Mouse (Mus musculus): Measurements from ENCODE around the gene Itga1. TPM values are rescaled to one million over a fixed set of nuclear protein-coding genes. Genes with fewer than 3 reads are reported as not detected.
A peak's percentile ranks its signal among the peaks of the same experiment; 100 is the strongest.

Gene Itga1
- polyA plus RNA-seq, 1 experiment from 2014 or later: 4.8 TPM

DNA sequence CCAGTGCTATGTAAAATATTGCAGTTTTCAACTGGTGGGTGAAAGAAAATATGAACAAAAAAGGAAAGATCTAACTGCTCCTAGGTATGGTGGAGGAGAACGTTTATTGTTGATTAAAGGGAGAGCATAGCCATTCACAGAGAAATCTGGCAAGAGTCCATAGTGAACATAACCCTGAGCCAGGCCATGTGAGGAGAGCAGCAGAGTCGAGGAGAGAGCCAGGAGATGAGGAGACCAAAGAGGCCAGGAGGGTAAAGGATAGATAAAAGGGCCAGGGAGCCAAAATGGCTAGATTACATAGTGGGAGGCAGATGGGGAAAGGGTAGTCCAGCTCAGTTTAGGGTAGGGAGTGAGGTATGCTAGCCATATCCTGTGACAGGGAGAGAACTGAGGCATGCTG, 5.5 kb downstream of the Itga1 start:
- Histone ChIP-seq H3K4me3 (replicated peaks) (no peak overlapping the region), H3K9me3 (no peaks in the 10 kb centered on the region), H3K4me2 (no peak overlapping the region), H3K4me1 (peaks cover 2% of the 10 kb centered on the region; the same call in 1 of the 2 replicates), H3K9ac (no peak overlapping the region), H3K27ac (no peak overlapping the region), H3K27me3 (peaks cover 15% of the 10 kb centered on the region), H3K36me3 (replicated peaks) (no peaks in the 10 kb centered on the region)
- no peak for ATAC-seq (ENCODE audit: low FRiP score)
- WGBS: 69% methylated on average over 2 of the region's 2 CpGs

DNA sequence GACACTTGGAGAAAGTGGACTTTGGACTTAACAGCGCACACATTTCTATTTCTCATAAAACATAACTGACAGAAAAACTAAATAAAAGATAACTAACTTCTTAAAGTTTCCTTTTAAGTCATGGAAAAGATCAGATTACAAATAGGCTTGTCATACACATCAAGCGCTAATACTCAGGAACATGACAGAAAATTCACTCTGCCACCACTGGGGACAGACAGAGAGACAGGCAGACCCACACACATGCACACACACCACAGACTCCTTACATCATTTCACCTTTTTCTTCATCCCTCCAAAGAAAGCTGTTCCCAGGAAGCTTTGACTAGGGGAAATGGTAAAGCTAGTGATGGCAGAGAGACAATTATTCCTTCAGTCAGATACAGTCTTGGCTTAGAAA, 6.4 kb downstream of the Itga1 start:
- H3K36me3 ChIP-seq (replicated peaks): no peaks in the 10 kb centered on the region
- H3K27me3 ChIP-seq: peaks cover 7% of the 10 kb centered on the region
- H3K9ac ChIP-seq: no peak overlapping the region
- no peaks in the 10 kb centered on the region for H3K9me3 ChIP-seq
- H3K4me1 ChIP-seq: 0 out of 2 replicates have a peak, but pooled peaks cover 5% of the 10 kb centered on the region
- no peak overlapping the region for H3K27ac ChIP-seq
- H3K4me3 ChIP-seq (replicated peaks): no peak overlapping the region
- no peak overlapping the region for H3K4me2 ChIP-seq
- no peak for ATAC-seq (ENCODE audit: low FRiP score)
- 96% methylated on average over 2 of the region's 2 CpGs for WGBS

DNA sequence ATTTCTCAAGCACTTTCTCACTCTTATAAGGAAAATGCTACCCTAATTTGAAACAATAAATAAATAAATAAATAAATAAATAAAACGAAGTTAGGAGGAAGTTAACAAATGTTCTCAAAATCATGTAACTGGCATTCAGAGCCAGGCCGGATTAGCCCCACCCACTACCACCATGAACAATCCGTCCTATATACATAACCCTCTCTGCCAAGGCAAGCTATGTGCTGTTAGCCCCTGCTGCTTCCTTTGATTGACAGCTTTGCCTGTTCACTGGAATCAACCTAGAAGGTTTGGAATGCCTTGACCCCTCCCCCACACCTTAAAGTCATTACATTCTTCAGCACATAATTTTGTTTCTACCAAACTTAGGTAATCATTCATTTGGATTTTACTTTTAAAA, 10.3 kb downstream of the Itga1 start:
- no peak for ATAC-seq (ENCODE audit: low FRiP score)
- Histone ChIP-seq H3K27me3 (no peaks in the 10 kb centered on the region), H3K4me3 (replicated peaks) (no peak overlapping the region), H3K9me3 (peaks cover 4% of the 10 kb centered on the region; the same call in 1 of the 2 replicates), H3K4me1 (peaks cover 19% of the 10 kb centered on the region), H3K4me2 (no peak overlapping the region), H3K9ac (no peak overlapping the region), H3K36me3 (replicated peaks) (peaks cover 18% of the 10 kb centered on the region), H3K27ac (no peak overlapping the region)
- 75% methylated on average over 3 of the region's 3 CpGs for WGBS

DNA sequence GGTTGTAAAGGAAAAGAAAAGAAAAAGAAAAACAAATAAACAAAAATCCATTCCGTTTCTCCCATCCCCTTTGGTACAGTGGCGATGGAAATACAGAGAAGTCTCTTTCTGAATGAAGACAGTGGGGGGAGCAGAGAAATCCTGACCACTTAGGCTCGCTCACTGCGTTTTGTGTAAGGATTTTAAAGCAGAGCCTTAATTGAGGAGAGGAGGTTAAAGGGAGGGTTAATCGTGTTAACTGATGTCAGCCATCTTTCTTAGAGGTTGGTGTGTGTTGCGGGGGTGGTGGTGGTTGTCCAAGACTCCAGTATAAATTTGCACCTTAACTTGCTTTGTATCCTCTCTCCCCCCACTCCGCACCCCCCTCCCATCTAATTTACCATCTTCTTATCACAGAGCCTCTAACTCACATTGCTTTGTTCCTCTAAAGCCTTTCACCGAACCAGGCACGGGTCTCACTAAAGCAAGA, 10.8 kb downstream of the Itga1 start:
- H3K4me1 ChIP-seq: peaks cover 19% of the 10 kb centered on the region
- WGBS: 47% methylated on average over 9 of the region's 9 CpGs
- H3K9me3 ChIP-seq: peaks cover 4% of the 10 kb centered on the region; the same call in 1 of the 2 replicates
- H3K27ac ChIP-seq: no peak overlapping the region; the same call in 1 of the 2 replicates
- peak overlapping the region; percentile 90 for H3K4me2 ChIP-seq
- H3K27me3 ChIP-seq: no peaks in the 10 kb centered on the region
- ATAC-seq (ENCODE audit: low FRiP score): no peak
- peaks cover 19% of the 10 kb centered on the region for H3K36me3 ChIP-seq (replicated peaks)
- H3K9ac ChIP-seq: no peak overlapping the region
- peak overlapping the region; percentile 72 for H3K4me3 ChIP-seq (replicated peaks)

- Histone ChIP-seq H3K9me3 (peaks cover 4% of the 10 kb centered on the region; the same call in 1 of the 2 replicates), H3K4me1 (peaks cover 19% of the 10 kb centered on the region), H3K36me3 (replicated peaks) (peaks cover 19% of the 10 kb centered on the region), H3K9ac (peak within 1 kb of the TSS; percentile 85), H3K27ac (peak within 1 kb of the TSS; percentile 54), H3K4me3 (replicated peaks) (peak within 1 kb of the TSS; percentile 72), H3K27me3 (no peaks in the 10 kb centered on the region), H3K4me2 (peak within 1 kb of the TSS; percentile 90)
- WGBS: 1% methylated on average over 60 of the region's 60 CpGs
- peak; percentile 97 for ATAC-seq (ENCODE audit: low FRiP score)
Observed at GRCm38 (mm10) chr13:115090069-115090976, 11.4 kb downstream of the Itga1 start, which contains the start of gene Pelo. Pelo (minus strand) TSS chr13:115090186.

DNA sequence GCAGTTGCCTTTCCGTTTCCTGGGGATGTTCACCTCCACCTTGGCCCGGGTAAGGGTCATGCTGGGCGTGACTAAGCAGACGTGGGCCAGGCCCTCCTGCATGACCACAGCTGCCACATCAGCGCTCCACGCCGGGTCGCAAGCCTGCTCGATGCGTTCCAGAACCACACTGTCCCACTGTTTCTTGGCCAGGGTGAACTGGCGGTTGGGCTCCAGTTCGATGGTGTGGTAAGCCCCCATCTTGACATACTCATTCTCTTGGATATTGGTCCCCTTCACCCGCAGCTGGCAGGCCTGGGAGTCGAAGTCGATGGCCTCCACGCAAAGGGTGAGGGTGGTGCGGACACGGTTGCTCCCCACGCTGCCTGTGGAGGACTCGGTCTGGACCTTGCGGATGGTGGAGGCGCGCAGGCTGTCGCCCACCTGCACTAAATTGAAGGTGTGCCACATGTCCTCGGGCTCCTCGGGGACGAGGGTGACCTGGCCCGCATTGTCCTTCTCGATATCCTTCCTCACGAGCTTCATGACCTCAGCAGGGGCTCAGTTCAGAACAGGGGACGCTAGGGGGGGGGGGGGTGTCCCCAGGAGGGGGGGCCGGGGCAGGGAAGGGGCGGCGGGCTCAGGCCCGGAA, 12.3 kb downstream of the Itga1 start:
- Histone ChIP-seq H3K27me3 (no peaks in the 10 kb centered on the region), H3K9me3 (peaks cover 4% of the 10 kb centered on the region; the same call in 1 of the 2 replicates), H3K27ac (peak overlapping the region; percentile 54), H3K4me3 (replicated peaks) (peak overlapping the region; percentile 72), H3K9ac (peak overlapping the region; percentile 85), H3K4me2 (peak overlapping the region; percentile 90), H3K4me1 (peaks cover 19% of the 10 kb centered on the region), H3K36me3 (replicated peaks) (peaks cover 19% of the 10 kb centered on the region)
- ATAC-seq (ENCODE audit: low FRiP score): peak; percentile 59
- WGBS: 10% methylated on average over 35 of the region's 35 CpGs

- Histone ChIP-seq H3K4me1 (peaks cover 19% of the 10 kb centered on the region), H3K27ac (no peak overlapping the region), H3K4me3 (replicated peaks) (peak overlapping the region; percentile 72), H3K36me3 (replicated peaks) (peaks cover 19% of the 10 kb centered on the region), H3K9me3 (peaks cover 4% of the 10 kb centered on the region; the same call in 1 of the 2 replicates), H3K4me2 (peak overlapping the region; percentile 90), H3K9ac (peak overlapping the region; percentile 85), H3K27me3 (no peaks in the 10 kb centered on the region)
- WGBS: 75% methylated on average over 11 of the region's 11 CpGs
- ATAC-seq (ENCODE audit: low FRiP score): no peak
Observed at GRCm38 (mm10) chr13:115089020-115089394, 12.8 kb downstream of the Itga1 start.

DNA sequence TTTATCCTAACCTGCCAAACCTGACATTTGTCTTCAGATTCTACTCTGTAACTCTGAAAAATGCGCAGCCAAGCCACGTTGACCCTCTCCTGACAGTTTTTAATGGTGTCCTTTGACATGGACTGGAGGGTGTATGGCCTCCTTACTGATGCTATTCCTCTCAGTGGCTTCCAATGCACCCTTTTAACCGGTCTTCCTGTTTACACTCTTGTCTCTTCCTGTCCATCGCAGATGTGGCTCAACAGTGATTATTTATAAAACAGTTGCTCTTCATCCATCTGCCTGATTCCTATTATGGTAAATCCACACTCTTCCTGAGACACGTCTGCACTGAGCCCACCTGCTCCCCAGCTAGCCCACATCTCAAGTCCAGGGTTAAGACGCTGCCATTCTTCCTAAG, 15.8 kb downstream of the Itga1 start:
- H3K27me3 ChIP-seq: no peaks in the 10 kb centered on the region
- 95% methylated on average over 6 of the region's 6 CpGs for WGBS
- H3K36me3 ChIP-seq (replicated peaks): peaks cover 19% of the 10 kb centered on the region
- peaks cover 4% of the 10 kb centered on the region; the same call in 1 of the 2 replicates for H3K9me3 ChIP-seq
- peaks cover 19% of the 10 kb centered on the region for H3K4me1 ChIP-seq
- no peak overlapping the region for H3K4me3 ChIP-seq (replicated peaks)
- no peak overlapping the region for H3K27ac ChIP-seq
- no peak for ATAC-seq (ENCODE audit: low FRiP score)
- H3K9ac ChIP-seq: no peak overlapping the region
- H3K4me2 ChIP-seq: no peak overlapping the region

DNA sequence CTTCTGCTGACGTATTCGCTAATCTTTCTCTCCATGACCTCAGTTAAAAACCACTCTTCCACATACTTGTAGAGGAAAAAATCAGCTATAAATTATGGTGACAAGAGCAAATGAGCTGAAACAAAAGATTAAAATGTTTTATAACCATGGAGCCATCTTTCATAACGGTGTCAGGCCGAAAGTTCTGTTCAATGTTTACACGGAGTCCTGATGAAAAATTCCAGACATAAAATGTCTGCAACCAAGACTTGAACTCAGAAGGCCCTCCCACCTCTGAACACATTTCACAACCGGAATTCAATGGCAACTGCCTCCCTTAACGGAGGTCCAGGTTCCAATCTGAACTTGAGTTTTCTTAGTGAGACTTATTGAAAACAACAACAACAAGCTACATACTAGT, 19.4 kb downstream of the Itga1 start:
- H3K27ac ChIP-seq: no peak overlapping the region
- H3K9ac ChIP-seq: no peak overlapping the region
- H3K4me3 ChIP-seq (replicated peaks): no peak overlapping the region
- WGBS: 90% methylated on average over 7 of the region's 7 CpGs
- ATAC-seq (ENCODE audit: low FRiP score): no peak
- no peaks in the 10 kb centered on the region for H3K9me3 ChIP-seq
- H3K27me3 ChIP-seq: no peaks in the 10 kb centered on the region
- H3K36me3 ChIP-seq (replicated peaks): peaks cover 6% of the 10 kb centered on the region; the same call in 1 of the 2 replicates
- peaks cover 2% of the 10 kb centered on the region; the same call in 1 of the 2 replicates for H3K4me1 ChIP-seq
- no peak overlapping the region for H3K4me2 ChIP-seq

DNA sequence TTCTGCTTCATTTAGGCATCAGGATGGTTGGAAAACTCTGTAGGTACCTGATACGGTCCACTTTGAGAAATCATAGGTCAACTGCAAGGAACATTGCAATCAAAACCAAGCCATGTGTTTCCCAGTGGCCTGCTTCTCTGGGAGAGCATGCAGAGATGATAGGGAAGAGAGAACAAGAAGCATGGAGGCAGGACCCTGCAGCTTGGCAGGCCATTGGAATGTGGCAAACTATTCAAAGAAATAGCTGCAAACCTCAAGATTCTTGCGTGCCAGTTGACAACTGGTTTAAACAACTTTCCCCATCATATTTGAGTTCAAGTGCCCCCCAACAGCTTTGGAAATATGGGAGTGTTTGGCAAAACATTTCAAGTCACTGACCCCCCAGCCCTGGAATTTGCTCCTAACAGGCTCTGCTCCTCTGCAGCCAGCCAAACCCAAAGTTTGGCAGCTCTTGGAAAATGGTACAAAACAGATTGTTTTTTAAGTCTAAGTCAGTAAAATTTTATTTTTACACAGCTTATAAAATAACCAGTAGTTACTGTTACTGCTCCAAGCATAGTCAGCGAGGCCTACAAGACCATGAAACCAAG, 21.7 kb downstream of the Itga1 start:
- Histone ChIP-seq H3K4me1 (no peaks in the 10 kb centered on the region), H3K36me3 (replicated peaks) (no peaks in the 10 kb centered on the region), H3K27ac (no peak overlapping the region), H3K4me3 (replicated peaks) (no peak overlapping the region), H3K4me2 (no peak overlapping the region), H3K27me3 (no peaks in the 10 kb centered on the region), H3K9me3 (no peaks in the 10 kb centered on the region), H3K9ac (no peak overlapping the region)
- ATAC-seq (ENCODE audit: low FRiP score): no peak
- WGBS: 90% methylated on average over 3 of the region's 3 CpGs

- 89% methylated on average over 6 of the region's 6 CpGs for WGBS
- Histone ChIP-seq H3K36me3 (replicated peaks) (no peaks in the 10 kb centered on the region), H3K27me3 (no peaks in the 10 kb centered on the region), H3K4me1 (no peaks in the 10 kb centered on the region), H3K4me2 (no peak overlapping the region), H3K27ac (no peak overlapping the region), H3K4me3 (replicated peaks) (no peak overlapping the region), H3K9me3 (no peaks in the 10 kb centered on the region), H3K9ac (no peak overlapping the region)
- no peak for ATAC-seq (ENCODE audit: low FRiP score)
Observed at GRCm38 (mm10) chr13:115078997-115079685, 22.6 kb downstream of the Itga1 start.
